Mouse (Mus musculus) spleen, adult 2 months (tissue): ENCODE data around the gene Gm49366.

ENCODE experiments used
- CTCF ChIP-seq: fragments of 200-500 bp; IDR thresholded peaks from 2 replicates; pipeline ENCODE4 v1.5.1; 2011; ENCODE audit warnings: mild to moderate bottlenecking, inconsistent platforms; ENCODE audit not compliant: insufficient read depth, insufficient read length, insufficient replicate concordance; ENCODE audit errors: extremely low read depth
- POLR2A ChIP-seq: fragments of 200-500 bp; IDR thresholded peaks from 2 replicates; pipeline ENCODE4 v1.6.1; 2011; ENCODE audit warnings: low read depth, low read length, inconsistent platforms

GRCm38 (mm10) chr12:84052609-84053008 lies 13.9 kb downstream of the Gm49366 start:
- no peak for TF ChIP-seq POLR2A
- no peak for TF ChIP-seq CTCF
